Mouse (Mus musculus): ENCODE measurements around the gene Ap2b1.
A peak's percentile ranks its signal among the peaks of the same experiment; 100 is the strongest.

Gene Ap2b1

DNA sequence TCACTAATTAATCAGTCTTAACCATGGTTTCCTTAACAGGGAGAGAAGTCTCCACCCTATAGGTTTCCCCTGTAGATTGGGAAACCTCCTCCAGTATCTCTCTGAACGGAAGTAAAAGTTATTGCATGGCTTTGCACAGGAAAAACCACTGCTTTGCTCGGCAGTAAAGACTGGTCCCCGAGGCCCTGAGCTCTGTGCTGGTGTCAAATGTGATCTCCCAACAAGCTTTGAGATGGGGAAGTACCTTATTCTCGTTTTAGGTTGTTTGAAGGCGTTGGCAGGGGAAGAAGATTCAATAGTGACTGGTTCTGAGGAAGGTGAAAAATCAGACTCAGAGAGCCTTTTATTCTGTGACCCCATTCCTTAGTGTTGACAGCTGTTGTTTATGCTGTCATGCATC, 99.9 kb downstream of the Ap2b1 start:
- no peak for DNase-seq (ENCODE audit: low spot score)

DNA sequence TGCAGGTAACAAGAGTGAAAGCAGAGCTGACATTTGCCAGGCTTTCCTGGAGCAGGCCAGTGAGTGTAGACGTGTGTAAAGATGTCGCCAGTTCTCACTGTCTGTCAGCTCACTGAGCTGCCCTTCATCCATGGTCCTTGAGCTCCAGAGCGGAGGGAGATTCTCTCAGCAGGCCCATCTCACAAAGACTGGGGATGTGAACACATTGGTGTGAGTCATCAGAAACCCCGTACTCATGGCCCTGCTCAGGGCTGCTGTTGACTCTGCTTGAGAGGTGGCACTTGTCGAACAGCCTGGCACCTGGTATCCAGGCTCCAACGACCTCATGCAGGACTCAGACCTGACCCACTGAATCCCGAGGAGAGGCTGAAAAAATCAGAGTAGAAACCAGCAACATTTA, 105.0 kb downstream of the Ap2b1 start:
- no peak for DNase-seq (ENCODE audit: low spot score)

DNA sequence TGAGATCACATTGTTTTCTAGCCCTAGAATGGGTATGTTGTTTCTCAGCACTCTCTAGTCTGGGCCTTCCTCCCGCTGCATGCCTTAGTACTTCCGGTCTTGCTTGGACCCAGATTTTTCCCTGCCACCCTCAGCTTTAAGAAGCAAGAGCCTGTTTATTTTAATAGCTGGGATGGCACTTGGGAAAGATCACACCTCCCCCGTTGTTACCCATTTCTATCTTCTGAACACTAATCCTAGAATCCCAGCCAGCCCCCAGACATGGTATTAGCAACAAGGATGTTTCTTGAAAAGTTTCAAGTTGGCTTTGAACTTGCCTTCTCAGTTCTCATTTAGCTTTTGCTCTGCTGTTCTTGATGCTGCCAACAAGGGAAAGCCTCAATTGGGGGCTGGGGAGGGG, 107.6 kb downstream of the Ap2b1 start:
- no peak for DNase-seq (ENCODE audit: low spot score)

DNA sequence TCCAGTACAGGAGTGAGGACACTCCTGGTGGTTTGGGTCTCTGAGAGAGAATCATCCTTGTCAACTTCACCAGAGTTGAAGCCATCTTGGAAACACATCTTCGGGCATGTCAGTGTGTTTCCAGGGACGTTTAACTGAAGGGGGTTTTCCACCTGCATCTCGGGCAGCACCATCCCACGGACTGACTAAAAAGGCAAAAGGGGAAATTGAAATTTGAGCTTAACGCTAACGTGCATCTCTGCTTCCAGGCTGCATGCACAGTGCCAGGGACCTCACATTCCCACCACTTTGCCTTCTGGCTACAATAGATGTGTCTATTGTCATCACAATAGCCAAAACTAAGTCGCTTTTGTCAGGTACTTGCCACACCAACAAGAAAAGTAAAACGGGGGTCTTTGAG, 109.4 kb downstream of the Ap2b1 start:
- DNase-seq (ENCODE audit: low spot score): no peak

DNA sequence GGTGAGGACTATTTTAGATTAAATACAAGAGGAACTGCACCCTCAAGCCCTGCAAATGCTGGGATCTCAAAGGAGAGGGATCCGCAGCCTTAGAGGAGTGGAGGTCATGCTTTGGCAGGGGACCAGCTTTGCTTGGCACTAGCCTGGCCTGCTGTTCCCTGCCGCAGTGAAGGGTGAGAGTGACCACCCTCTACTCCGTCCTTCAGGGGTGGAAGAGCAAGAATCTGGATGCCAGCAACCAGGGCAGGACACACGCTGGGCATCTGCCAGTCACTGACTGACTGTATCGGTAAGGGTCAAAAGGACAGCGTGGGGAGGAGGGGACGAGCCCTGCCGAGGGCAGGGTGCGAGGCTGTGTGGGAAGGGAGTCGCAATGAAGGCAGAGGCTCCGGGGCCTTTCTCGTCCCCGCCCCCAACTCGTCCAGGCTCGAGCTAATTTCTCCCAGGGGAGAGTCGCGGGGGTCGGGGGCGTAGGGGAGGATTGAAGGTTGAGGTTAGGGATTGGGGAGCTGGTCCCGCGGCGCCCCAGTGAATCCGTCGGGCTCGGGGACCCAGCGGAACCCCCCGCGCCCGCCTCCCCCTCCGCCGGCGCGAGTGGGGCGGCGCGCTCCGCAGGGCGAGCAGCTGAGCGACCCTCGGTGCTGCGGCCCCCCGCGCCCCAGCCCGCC, 110.4 kb downstream of the Ap2b1 start, which contains the start of gene Rasl10b:
Rasl10b (plus strand) TSS at position 51 of the 668 bp plus-strand sequence.
- peak; percentile 62 for DNase-seq (ENCODE audit: low spot score)

DNA sequence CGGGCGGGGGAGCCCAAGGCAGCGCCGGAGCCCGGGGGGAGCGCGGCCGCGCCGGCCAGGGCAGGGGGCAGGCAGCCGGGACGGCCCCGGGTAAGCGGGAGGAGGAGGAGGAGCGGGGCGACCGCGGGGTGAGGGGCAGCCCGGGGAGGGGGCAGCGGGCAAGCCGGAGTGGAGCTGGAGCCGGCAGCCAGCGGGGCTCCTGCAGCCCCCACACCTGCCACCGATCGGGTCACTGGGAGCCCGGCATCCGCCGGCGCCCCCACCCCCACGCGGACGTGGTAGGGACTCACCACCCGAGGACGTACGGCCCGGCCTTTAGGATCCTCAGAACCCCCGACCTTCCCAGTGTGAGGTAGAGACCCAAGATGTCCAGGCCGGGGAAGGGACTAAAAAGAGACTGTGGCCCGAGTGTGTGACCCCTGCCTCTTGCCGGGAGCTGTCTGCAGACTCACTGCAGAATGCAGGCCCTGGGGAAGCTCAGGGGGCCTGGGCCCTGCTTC, 111.0 kb downstream of the Ap2b1 start:
- DNase-seq (ENCODE audit: low spot score): peak; percentile 33

DNA sequence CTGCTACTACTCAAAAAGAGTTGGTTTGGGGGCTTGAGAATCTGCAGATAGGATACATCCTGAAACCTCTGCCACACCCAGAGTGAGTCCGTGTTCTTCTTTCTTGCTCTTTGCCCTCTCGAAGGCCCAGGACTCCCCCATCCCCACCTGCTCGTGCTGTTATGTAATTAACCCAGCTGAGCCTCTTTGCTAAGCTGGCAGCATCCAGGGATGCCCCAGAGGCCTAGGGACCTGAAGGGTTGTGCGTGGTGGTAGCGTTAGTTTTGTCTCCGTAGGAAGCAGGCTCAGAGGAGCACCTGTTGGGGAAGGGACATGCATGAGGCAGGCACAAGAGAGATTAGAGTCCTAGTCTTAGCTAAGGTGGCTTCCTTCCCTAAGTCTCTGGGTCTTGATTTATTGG, 111.7 kb downstream of the Ap2b1 start:
- peak; percentile 9 for DNase-seq (ENCODE audit: low spot score)

DNA sequence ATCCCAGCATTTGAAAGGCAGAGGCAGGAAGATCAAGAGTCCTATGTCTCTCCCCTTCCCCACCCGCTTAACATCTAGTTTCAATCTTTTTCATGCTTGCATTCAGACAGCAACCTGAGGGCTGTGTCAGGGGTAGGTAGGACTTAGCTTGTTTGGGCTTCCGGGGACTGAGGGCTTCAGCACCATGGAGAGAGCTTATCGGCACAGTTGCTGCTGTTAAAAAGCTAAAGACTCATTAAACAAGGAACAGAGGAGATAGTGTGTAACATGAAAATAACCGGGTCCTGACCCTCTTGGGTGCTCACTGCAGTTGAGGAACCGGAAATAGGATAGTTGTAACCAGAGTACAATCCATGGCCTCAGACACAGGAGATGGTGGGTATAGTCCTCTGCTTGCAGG, 118.3 kb downstream of the Ap2b1 start:
- peak; percentile 83 for DNase-seq (ENCODE audit: low spot score)

DNA sequence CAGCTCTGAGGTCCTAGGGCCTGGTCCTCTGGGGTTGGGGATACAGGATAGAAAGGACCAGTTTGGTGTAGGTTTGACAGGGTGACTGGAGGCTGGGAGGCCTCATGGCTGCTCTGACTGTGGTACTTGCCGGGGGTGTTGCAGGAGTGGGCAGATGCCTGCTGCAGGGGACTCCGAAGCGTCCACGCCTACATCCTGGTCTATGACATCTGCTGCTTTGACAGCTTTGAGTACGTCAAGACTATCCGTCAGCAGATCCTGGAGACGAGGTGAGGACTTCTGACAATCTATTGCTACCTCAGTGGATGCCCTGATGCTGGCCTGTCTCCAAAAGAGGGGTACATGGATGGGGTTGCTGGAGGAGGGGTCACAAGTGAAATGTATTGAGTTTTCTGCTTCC, 118.9 kb downstream of the Ap2b1 start:
- DNase-seq (ENCODE audit: low spot score): no peak

DNA sequence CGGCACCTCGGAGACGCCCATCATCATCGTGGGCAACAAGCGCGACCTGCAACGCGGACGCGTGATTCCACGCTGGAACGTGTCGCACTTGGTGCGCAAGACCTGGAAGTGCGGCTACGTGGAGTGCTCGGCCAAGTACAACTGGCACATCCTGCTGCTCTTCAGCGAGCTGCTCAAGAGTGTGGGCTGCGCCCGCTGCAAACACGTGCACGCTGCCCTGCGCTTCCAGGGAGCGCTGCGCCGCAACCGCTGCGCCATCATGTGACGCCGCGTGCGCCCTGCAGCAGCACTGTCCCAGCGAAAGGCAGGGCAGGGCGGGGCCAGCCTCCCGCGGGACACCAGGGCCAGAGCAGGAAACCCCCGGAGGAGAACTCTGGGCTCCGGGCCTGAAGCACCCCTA, 119.7 kb downstream of the Ap2b1 start:
- DNase-seq (ENCODE audit: low spot score): peak; percentile 51

DNA sequence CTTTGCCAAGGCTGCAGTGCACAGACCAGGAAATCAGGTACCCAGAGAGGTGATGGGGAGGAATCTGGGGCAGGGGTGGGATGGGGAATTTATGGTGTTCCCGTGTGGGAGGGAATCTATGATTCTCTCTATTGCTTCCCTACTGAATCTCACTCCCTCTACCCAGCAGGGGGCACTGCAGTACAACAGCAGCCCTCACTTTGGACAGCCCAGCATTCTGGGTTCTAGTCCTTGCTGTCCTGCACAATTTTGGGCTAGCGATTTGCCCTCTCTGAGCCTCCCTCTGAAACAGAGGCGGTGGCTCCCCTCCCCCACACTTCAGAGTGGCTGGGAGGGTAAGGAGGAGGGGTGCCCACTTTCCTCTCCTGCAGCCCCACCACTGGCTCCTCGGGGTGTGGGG, 121.5 kb downstream of the Ap2b1 start:
- peak; percentile 33 for DNase-seq (ENCODE audit: low spot score)

DNA sequence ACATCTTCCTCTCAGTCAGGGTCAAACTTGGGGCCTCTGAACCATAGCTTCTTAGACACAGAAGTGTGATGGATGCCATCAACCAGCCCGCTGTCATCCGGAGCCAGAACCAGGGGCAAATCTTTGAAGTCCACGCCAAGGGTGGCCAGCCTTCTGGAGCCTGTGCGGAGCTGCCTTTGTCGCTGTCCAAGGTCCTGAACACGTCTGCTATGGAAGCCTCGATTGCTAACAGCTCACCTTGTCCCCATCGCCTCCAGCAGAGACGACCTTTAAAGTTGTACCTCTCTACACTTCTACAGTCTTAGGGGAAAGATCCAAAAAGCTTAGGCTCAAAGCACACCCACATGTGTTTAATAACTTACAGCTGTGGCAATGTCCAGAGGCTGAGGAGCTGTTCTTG, 122.5 kb downstream of the Ap2b1 start:
- DNase-seq (ENCODE audit: low spot score): peak; percentile 85

DNA sequence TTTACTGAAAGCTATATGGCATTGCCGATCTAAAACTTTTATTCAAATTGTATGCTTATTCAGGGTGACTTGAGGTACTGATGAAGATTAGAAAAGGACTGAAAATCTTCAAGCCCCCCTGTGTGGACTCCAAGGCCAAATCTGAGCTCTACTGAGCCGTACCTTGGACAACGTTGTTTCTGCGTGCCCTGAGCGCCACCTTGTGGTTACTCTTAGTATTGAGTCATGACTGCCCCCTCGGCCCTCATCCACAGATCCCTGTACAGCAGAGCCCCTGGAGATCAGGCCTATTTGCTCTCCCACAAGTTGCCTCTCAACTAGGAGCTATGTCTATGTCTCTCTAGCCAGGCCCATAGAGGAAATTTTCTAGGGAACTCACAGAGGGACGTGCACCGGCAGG, 125.9 kb downstream of the Ap2b1 start:
- peak; percentile 89 for DNase-seq (ENCODE audit: low spot score)

DNA sequence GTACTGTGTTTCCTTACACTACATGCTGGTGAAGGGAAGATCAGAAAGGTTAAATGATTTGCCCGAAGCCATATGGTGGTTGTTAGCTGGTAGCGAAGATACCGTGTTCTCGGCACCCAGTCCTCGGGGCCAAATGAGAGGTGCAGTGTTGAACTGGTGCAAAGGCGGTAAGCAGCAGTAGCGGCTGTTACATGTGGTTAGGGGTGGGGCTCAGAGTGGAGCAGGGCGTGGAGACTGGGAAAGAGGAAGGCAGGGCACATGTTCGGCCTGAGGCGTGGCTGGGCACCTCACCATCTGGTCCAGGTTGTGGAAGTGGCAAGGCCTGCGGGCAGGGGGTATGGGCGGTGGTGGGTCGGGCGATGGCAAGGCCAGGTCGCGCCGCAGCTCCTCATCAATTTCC, 128.1 kb downstream of the Ap2b1 start:
- no peak for DNase-seq (ENCODE audit: low spot score)

DNA sequence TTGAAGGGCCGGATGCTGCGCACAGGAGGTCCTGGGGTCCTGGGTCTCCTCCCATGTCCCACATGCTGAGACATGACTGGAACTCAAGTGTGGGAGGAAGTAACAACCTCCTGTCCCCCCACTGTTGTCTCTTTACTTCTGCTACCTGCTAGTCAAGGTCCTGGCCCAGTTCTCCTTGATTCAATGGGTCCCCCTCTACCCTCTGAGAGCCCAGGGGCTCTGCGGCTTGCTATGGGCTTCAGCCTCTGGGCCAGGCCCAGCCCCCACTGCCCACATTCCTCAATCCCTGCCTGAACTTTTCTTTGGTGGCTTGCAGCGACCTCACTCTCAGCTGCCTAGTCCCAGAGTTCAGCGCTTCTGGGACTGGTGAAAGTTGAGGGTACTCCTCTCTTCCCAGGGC, 130.5 kb downstream of the Ap2b1 start, which contains the start of gene Gas2l2:
Gas2l2 (minus strand) TSS at position 101 of the 400 bp plus-strand sequence.
- DNase-seq (ENCODE audit: low spot score): no peak

DNA sequence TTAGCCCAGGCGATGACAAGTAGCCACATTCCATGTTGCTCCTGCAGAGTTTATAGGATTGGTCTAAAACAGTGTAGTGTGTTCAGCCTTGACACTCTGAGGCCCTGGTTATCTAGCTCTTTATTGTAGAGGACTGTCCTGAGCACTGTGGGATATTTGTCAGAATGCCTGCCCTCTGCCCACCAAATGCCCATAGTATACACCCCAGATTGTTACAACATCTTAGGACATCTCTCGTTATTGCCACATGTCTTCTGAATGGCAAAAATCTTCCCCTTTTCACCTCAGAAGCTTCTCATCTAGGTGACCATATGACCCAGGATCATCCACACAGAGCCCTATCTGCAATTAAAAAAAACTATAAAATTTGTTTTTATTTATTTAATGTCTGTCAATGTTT, 133.7 kb downstream of the Ap2b1 start:
- DNase-seq (ENCODE audit: low spot score): no peak

DNA sequence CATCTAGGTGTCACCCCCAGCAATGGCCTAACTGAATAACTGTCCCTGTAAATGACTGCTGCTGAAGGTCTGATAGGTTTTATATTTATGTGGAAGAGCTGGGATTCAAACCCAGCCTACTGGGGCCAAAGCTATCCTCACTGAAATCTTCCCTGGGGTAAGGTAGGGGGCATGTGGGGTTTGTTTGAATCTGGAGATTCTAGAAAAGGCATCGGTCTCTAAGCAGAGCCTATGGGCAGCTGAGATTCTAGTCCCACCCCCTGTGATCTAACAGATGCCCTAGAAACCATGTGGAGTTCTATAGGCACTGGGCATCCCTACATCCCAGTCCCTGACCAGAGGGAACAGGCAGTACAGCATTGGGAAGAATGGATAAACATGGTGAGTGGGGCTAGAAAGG, 138.6 kb downstream of the Ap2b1 start, which contains the start of gene 1700020L24Rik:
1700020L24Rik (plus strand) TSS at position 301 of the 400 bp plus-strand sequence.
- no peak for DNase-seq (ENCODE audit: low spot score)

DNA sequence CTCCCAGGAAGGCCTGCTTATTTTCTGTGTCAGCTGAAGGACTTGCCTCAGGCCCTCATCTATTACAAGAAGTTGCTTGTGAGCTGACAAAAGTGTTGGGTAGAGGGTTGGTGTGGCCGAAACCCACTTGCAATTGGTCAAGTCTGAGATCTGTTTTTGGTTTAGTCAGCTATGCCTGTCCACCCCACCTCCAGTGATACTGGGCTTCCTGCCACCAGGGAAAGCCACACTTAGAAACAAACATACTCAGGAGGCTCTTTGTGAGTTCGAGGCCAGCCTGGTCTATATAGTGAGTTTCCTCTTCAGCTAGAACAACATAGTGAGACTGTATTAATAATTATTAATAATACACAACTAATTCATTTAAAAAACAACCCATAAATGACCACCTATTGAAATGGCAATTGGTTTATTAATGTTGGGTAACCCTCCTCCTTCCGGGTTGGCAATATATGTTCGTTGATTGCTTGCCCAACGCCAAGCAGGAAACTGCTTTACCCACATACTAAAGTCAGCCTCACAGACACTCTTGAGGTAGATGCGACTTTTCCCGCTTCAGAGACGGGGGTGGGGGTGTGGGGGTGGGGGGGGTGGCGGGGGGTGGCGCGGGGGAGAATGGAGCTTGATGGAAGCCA, 140.7 kb downstream of the Ap2b1 start:
- no peak for DNase-seq (ENCODE audit: low spot score)

DNA sequence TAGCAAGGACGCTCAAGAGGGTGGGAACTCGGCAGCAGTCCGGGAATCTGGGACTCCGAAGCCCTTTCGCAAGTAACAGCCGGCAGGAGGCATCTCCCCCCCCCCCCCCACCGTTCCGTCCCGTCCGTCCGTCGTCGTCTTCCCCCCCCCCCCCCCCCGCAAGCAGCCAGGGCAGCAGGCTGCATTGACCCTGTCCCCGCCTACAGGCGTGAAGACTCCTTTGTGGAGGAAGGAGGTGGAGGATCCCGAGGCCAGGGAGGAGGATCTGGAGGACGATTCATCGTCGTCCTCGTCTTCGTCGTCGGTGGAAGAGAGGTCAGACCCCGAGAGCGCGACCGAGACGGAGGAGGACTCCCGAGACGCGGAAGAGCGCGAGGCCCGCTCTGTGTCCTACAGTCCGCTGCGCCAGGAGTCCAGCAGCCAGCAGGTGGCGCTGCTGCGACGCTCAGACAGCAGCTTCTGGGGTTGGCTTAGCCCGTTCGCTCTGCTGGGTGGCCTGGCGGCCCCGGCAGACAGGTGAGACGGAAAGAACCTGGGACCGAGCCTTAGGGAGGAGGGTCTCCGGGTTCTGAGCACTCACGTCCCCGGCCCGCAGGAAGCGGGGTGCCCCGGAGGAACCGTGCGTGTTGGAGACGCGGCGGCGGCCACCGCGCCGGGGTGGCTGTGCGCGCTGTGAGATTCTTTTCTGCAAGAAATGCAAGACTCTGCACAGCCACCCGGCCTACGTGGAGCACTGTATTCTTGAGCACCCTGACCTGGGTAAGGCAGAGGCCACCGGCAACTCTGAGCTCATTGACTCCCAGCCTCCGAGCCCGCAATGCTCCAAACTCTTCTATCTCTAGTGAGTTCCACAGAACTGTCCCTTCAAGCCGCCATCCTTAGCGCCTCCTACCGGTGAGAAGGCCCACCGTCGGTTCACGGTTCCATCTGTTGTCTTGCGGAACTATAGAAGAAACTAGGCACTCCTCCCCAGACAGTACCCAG, 141.5 kb downstream of the Ap2b1 start:
- peak; percentile 96 for DNase-seq (ENCODE audit: low spot score)

DNA sequence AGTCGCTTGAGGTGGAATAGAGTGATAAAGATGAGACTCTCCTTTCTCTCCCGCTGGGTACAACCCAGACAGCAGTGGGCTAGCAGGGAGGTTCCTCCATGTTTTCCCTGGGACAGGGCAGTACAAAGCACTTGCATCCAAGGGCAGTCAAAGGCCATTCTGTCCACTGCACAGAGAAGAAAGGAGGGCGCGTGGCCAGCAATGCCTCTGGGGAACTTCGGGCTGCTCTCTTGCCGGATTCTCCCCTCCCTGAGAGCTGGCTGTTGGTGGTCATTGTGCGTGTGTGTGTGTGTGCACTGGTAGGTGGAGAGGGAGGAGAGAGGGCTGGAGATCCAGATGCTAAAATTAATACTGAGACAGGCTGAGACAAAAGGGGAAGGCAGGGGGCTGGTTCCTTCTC, 142.4 kb downstream of the Ap2b1 start:
- DNase-seq (ENCODE audit: low spot score): no peak

DNA sequence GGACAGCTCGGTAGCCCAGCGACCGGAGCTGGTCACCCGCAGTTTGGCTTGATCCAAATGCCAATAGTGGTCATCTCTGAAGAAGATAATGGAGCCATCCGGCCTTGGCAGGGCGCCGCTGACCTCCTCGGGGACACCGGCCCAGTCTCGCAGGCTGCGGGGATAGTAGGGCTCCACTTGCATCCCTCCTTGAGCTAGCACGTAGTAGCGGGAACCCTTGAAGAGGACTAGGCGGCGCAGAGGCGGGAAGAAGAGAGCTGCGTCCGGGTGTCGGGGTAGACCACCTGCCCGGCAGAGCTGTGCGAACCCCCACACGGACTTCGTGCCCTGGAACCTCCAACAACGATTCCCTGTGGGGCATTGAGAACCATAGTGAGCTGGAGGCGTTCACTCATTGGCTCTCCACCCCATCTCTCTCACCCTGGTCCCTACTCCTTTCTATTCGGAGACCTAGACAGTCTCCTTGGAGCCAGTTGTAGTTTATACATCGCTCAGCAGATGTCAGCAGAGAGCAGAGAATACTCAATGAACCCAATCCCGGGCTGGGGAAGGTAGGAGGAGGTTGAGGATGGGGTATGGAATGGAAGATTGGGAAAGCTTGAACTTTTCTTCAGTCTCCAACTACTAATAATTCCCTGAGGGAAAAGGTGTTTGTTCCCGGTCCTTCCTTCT, 143.9 kb downstream of the Ap2b1 start:
- DNase-seq (ENCODE audit: low spot score): peak; percentile 94

DNA sequence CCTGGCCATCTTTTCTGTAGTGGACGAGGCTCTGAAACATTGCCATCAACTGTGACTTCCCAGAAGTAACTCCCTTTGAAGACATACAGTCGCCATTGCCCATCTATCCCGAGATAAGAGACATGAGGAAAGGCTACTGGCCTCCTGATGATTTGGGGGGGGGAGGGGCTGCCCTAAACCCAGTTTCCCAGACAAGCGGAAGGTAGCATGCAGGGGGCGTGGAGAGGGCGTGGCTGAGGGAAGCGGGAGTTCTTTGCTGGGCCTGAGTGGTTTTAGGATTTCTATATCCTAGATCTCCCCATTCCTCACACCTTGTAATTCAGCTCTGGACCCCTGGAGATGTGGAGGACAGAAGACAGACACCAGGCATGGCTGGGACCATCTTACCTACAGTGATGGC, 145.0 kb downstream of the Ap2b1 start:
- peak; percentile 30 for DNase-seq (ENCODE audit: low spot score)

All from embryo, embryonic 10.5 days (tissue).